Mouse (Mus musculus) inflammation-experienced regulatory T-cells (primary cell): ENCODE data around the gene Opcml. TPM values are rescaled to one million over a fixed set of nuclear protein-coding genes. Genes with fewer than 3 reads are reported as not detected.

Experiments
- polyA plus RNA-seq, 2 experiments: library from polyadenylated mRNA; unstranded; fragments of 100-300 nt; shearing (Covaris generic); gene quantifications; one replicate each; pipeline ENCODE4 v1.2.1; 2017

Opcml gene
- polyA plus RNA-seq, result 1 to 10 TPM in 1 of 2 experiments, under 1 TPM in 1; 0.47 to 2.1 TPM

DNA sequence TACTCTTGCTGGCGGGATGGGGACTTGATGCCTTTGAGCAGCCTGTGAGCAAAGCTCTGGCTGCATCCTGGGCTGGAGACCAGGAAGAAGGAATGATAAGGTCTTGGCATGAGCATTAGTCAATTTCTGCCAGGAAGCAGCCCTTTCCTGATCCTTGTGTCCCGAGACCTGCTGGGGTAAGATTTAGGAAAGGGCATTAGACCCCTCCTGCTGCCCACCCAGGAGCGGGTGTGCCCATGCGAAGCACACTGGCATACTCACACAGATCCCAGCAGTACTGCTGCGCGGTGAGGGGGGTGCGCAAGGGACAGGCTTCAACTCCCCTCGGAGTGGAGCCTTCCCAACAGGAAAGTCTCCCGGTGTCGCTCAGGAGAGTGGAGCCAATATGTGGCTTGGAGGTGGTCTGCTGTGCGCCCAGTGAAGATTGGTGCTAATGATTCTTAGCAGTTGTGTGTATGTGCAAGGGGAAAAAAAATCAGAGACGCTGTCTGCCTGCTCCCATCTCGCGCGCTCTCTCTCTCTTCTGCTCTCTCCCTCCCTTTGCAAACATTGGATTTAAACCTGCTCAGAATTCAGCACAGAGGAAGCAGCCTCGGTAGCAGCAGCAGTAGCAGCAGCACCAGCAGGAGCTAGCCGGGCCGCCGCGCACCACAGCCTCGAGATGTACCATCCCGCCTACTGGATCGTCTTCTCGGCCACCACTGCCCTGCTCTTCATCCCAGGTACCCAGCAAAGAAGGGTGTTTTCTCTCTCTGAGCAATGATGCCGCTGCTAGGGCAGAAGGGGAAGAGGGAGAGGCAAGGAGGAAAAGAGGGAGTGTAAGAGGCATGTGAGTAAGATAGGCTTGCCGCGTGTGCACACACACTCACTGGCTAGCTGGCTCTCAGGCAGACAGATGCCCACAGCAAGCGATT is at the start of gene Opcml:
Gene Opcml, plus strand, starts transcription at position 51 of the 914 bp plus-strand sequence.

